Mouse (Mus musculus): ENCODE data around the gene A230072I06Rik.

The A230072I06Rik gene

GRCm38 (mm10) chr8:12278663-12279312, at the start of gene A230072I06Rik:
TSS of gene A230072I06Rik (plus strand) at chr8:12278819.
- no peak for DNase-seq

- no peak for DNase-seq
Measured at GRCm38 (mm10) chr8:12234039-12234438, 44.6 kb upstream of the A230072I06Rik start.

- no peak for DNase-seq
Measured at GRCm38 (mm10) chr8:12238775-12239174, 39.8 kb upstream of the A230072I06Rik start.

- no peak for DNase-seq
Measured at GRCm38 (mm10) chr8:12240143-12240542, 38.5 kb upstream of the A230072I06Rik start.

- DNase-seq: no peak
Measured at GRCm38 (mm10) chr8:12243746-12244145, 34.9 kb upstream of the A230072I06Rik start.

GRCm38 (mm10) chr8:12259890-12260289, 18.7 kb upstream of the A230072I06Rik start:
- DNase-seq: no peak

- DNase-seq: no peak
Measured at GRCm38 (mm10) chr8:12260476-12261029, 18.1 kb upstream of the A230072I06Rik start.

GRCm38 (mm10) chr8:12261556-12261955, 17.1 kb upstream of the A230072I06Rik start:
- DNase-seq: no peak

GRCm38 (mm10) chr8:12264996-12265395, 13.6 kb upstream of the A230072I06Rik start:
- no peak for DNase-seq

- DNase-seq: no peak
Measured at GRCm38 (mm10) chr8:12267863-12268262, 10.8 kb upstream of the A230072I06Rik start.

GRCm38 (mm10) chr8:12268306-12268829, 10.3 kb upstream of the A230072I06Rik start:
- no peak for DNase-seq

- DNase-seq: peak in 1 of 2 experiments; percentile 4
Measured at GRCm38 (mm10) chr8:12279482-12280192, 1.0 kb downstream of the A230072I06Rik start.

- no peak for DNase-seq
Measured at GRCm38 (mm10) chr8:12282128-12282527, 3.5 kb downstream of the A230072I06Rik start.

GRCm38 (mm10) chr8:12290551-12290950, 11.9 kb downstream of the A230072I06Rik start:
- DNase-seq: no peak

GRCm38 (mm10) chr8:12298326-12298950, 19.8 kb downstream of the A230072I06Rik start:
- DNase-seq: no peak

- no peak for DNase-seq
Measured at GRCm38 (mm10) chr8:12301998-12302397, 23.4 kb downstream of the A230072I06Rik start.

- DNase-seq: no peak
Measured at GRCm38 (mm10) chr8:12312975-12313734, 34.5 kb downstream of the A230072I06Rik start.

- no peak for DNase-seq
Measured at GRCm38 (mm10) chr8:12314258-12314657, 35.6 kb downstream of the A230072I06Rik start.

GRCm38 (mm10) chr8:12315177-12315576, 36.6 kb downstream of the A230072I06Rik start:
- DNase-seq: no peak

GRCm38 (mm10) chr8:12319755-12320455, 41.3 kb downstream of the A230072I06Rik start:
- DNase-seq: no peak

- no peak for DNase-seq
Measured at GRCm38 (mm10) chr8:12322071-12322470, 43.5 kb downstream of the A230072I06Rik start.

- no peak for DNase-seq
Measured at GRCm38 (mm10) chr8:12323238-12323637, 44.6 kb downstream of the A230072I06Rik start.

Measured in kidney, postnatal 25 days (tissue).